Mouse (Mus musculus): ENCODE data around the gene Fbxo42. TPM values are rescaled to one million over a fixed set of nuclear protein-coding genes. Genes with fewer than 3 reads are reported as not detected.
"Not testable (repeated sequence)": the region's sequence is repeated elsewhere in the genome, so short reads cannot be mapped to it uniquely, and the experiment has no call there.

Gene Fbxo42
- polyA plus RNA-seq, 1 experiment from 2014 or later, result 10.3 TPM

GRCm38 (mm10) chr4:141137740-141138139 lies 10.0 kb upstream of the Fbxo42 start:
- WGBS, result 61% methylated on average over 3 of the region's 3 CpGs
- not testable (repeated sequence) for H3K27ac ChIP-seq; H3K9ac ChIP-seq; H3K9me3 ChIP-seq (replicated peaks); H3K27me3 ChIP-seq; H3K36me3 ChIP-seq; ATAC-seq (replicated peaks; ENCODE audit: insufficient number of reproducible peaks, insufficient read depth, low FRiP score, low read depth)
- peaks cover 57% of the 10 kb centered on the region for H3K4me1 ChIP-seq (replicated peaks)
- H3K4me3 ChIP-seq, result peak overlapping the region; percentile 94; the same call in 1 of the 2 replicates
- peak overlapping the region; percentile 90 for H3K4me2 ChIP-seq

GRCm38 (mm10) chr4:141138425-141139115 lies 9.1 kb upstream of the Fbxo42 start:
- no peak; the same call in 1 of the 2 replicates for ATAC-seq (replicated peaks; ENCODE audit: insufficient number of reproducible peaks, insufficient read depth, low FRiP score, low read depth)
- peaks cover 49% of the 10 kb centered on the region for H3K4me1 ChIP-seq (replicated peaks)
- under 1% methylated on average over 29 of the region's 29 CpGs for WGBS

GRCm38 (mm10) chr4:141139116-141139970 lies 8.4 kb upstream of the Fbxo42 start, which contains the start of gene Szrd1:
Gene Szrd1, minus strand, starts transcription at chr4:141139775.
- Histone ChIP-seq H3K9me3 (replicated peaks) (no peaks in the 10 kb centered on the region), H3K27me3 (no peaks in the 10 kb centered on the region), H3K4me1 (replicated peaks) (peaks cover 45% of the 10 kb centered on the region), H3K27ac (peak within 1 kb of the TSS; percentile 98), H3K9ac (peak within 1 kb of the TSS; percentile 94), H3K4me3 (peak within 1 kb of the TSS; percentile 94), H3K4me2 (peak within 1 kb of the TSS; percentile 90), H3K36me3 (no peaks in the 10 kb centered on the region)
- under 1% methylated on average over 60 of the region's 63 CpGs for WGBS
- peak; percentile 94 for ATAC-seq (replicated peaks; ENCODE audit: insufficient number of reproducible peaks, insufficient read depth, low FRiP score, low read depth)

More at GRCm38 (mm10) chr4:141138425-141139115, 9.1 kb upstream of the Fbxo42 start:
- peak overlapping the region; percentile 94 for H3K9ac ChIP-seq
- H3K9me3 ChIP-seq (replicated peaks), result no peaks in the 10 kb centered on the region
- H3K4me2 ChIP-seq, result peak overlapping the region; percentile 90
- H3K4me3 ChIP-seq, result peak overlapping the region; percentile 94
- peak overlapping the region; percentile 98 for H3K27ac ChIP-seq
- no peaks in the 10 kb centered on the region for H3K27me3 ChIP-seq
- H3K36me3 ChIP-seq, result no peaks in the 10 kb centered on the region

- not testable (repeated sequence) for H3K36me3 ChIP-seq; H3K27me3 ChIP-seq; H3K9me3 ChIP-seq (replicated peaks)
Measured at GRCm38 (mm10) chr4:141140354-141140753, 7.4 kb upstream of the Fbxo42 start.

GRCm38 (mm10) chr4:141140967-141141366 lies 6.7 kb upstream of the Fbxo42 start:
- no peak for ATAC-seq (replicated peaks; ENCODE audit: insufficient number of reproducible peaks, insufficient read depth, low FRiP score, low read depth)
- H3K4me1 ChIP-seq (replicated peaks), result peaks cover 30% of the 10 kb centered on the region
- 82% methylated on average over 6 of the region's 6 CpGs for WGBS

More at GRCm38 (mm10) chr4:141140354-141140753, 7.4 kb upstream of the Fbxo42 start:
- not testable (repeated sequence) for H3K9ac ChIP-seq; ATAC-seq (replicated peaks; ENCODE audit: insufficient number of reproducible peaks, insufficient read depth, low FRiP score, low read depth); H3K4me3 ChIP-seq; H3K27ac ChIP-seq; H3K4me2 ChIP-seq
- 88% methylated on average over 9 of the region's 9 CpGs for WGBS
- peaks cover 35% of the 10 kb centered on the region for H3K4me1 ChIP-seq (replicated peaks)

GRCm38 (mm10) chr4:141142285-141142811 lies 5.4 kb upstream of the Fbxo42 start:
- WGBS, result 19% methylated on average over 9 of the region's 9 CpGs
- ATAC-seq (replicated peaks; ENCODE audit: insufficient number of reproducible peaks, insufficient read depth, low FRiP score, low read depth), result no peak

More at GRCm38 (mm10) chr4:141140967-141141366, 6.7 kb upstream of the Fbxo42 start:
- Histone ChIP-seq H3K27ac (no peak overlapping the region), H3K4me3 (no peak overlapping the region), H3K9ac (no peak overlapping the region), H3K4me2 (no peak overlapping the region), H3K27me3 (no peaks in the 10 kb centered on the region), H3K9me3 (replicated peaks) (no peaks in the 10 kb centered on the region), H3K36me3 (no peaks in the 10 kb centered on the region)

GRCm38 (mm10) chr4:141145124-141145523 lies 2.6 kb upstream of the Fbxo42 start:
- not testable (repeated sequence) for H3K36me3 ChIP-seq; H3K27ac ChIP-seq; ATAC-seq (replicated peaks; ENCODE audit: insufficient number of reproducible peaks, insufficient read depth, low FRiP score, low read depth); H3K4me2 ChIP-seq; H3K9ac ChIP-seq; H3K4me3 ChIP-seq; H3K27me3 ChIP-seq; H3K9me3 ChIP-seq (replicated peaks)
- H3K4me1 ChIP-seq (replicated peaks), result peaks cover 24% of the 10 kb centered on the region
- 86% methylated on average over 9 of the region's 16 CpGs for whole genome bisulfite sequencing

More at GRCm38 (mm10) chr4:141142285-141142811, 5.4 kb upstream of the Fbxo42 start:
- Histone ChIP-seq H3K4me3 (peak overlapping the region; percentile 16), H3K27me3 (no peaks in the 10 kb centered on the region), H3K4me2 (peak overlapping the region; percentile 50), H3K9me3 (replicated peaks) (no peaks in the 10 kb centered on the region), H3K4me1 (replicated peaks) (peaks cover 22% of the 10 kb centered on the region), H3K9ac (no peak overlapping the region), H3K36me3 (no peaks in the 10 kb centered on the region), H3K27ac (peak overlapping the region; percentile 24; the same call in 1 of the 2 replicates)

- no peak for ATAC-seq (replicated peaks; ENCODE audit: insufficient number of reproducible peaks, insufficient read depth, low FRiP score, low read depth)
- H3K4me3 ChIP-seq, result no peak overlapping the region
- no peak overlapping the region for H3K9ac ChIP-seq
Measured at GRCm38 (mm10) chr4:141146491-141147033, 1.2 kb upstream of the Fbxo42 start.

GRCm38 (mm10) chr4:141148009-141148801 lies 492 bp downstream of the Fbxo42 start:
- peak; percentile 71 for ATAC-seq (replicated peaks; ENCODE audit: insufficient number of reproducible peaks, insufficient read depth, low FRiP score, low read depth)
- Histone ChIP-seq H3K9ac (peak overlapping the region; percentile 96), H3K4me1 (replicated peaks) (peaks cover 26% of the 10 kb centered on the region), H3K27me3 (no peaks in the 10 kb centered on the region), H3K36me3 (no peaks in the 10 kb centered on the region), H3K4me2 (peak overlapping the region; percentile 79), H3K9me3 (replicated peaks) (no peaks in the 10 kb centered on the region), H3K27ac (peak overlapping the region; percentile 90), H3K4me3 (peak overlapping the region; percentile 94)
- 0% methylated on average over 66 of the region's 66 CpGs for WGBS

More at GRCm38 (mm10) chr4:141146491-141147033, 1.2 kb upstream of the Fbxo42 start:
- 94% methylated on average over 6 of the region's 6 CpGs for whole genome bisulfite sequencing
- peak overlapping the region; percentile 69 for H3K4me2 ChIP-seq
- no peaks in the 10 kb centered on the region for H3K36me3 ChIP-seq
- peaks cover 24% of the 10 kb centered on the region for H3K4me1 ChIP-seq (replicated peaks)
- H3K27me3 ChIP-seq, result no peaks in the 10 kb centered on the region
- H3K9me3 ChIP-seq (replicated peaks), result no peaks in the 10 kb centered on the region
- no peak overlapping the region for H3K27ac ChIP-seq

- Histone ChIP-seq H3K27me3 (no peaks in the 10 kb centered on the region), H3K27ac (no peak overlapping the region), H3K36me3 (no peaks in the 10 kb centered on the region), H3K4me1 (replicated peaks) (peaks cover 26% of the 10 kb centered on the region), H3K9ac (peak overlapping the region; percentile 96), H3K4me2 (peak overlapping the region; percentile 79), H3K9me3 (replicated peaks) (no peaks in the 10 kb centered on the region), H3K4me3 (peak overlapping the region; percentile 94)
- no peak for ATAC-seq (replicated peaks; ENCODE audit: insufficient number of reproducible peaks, insufficient read depth, low FRiP score, low read depth)
- WGBS, result 30% methylated on average over 7 of the region's 7 CpGs
Measured at GRCm38 (mm10) chr4:141149116-141149515, 1.4 kb downstream of the Fbxo42 start.

All from heart, embryonic 15.5 days (tissue).